Mouse (Mus musculus) erythroblast, embryonic 14.5 days (primary cell): ENCODE results near the gene Eif2ak4.

Source experiments
- GATA1 ChIP-seq: IDR thresholded peaks from 2 replicates; pipeline ENCODE4 v1.6.1; 2012; ENCODE audit warnings: low read length, inconsistent platforms, mixed read lengths
- TAL1 ChIP-seq: IDR thresholded peaks from 3 replicates; pipeline ENCODE4 v1.6.1; 2012; ENCODE audit warnings: low read length, inconsistent platforms, mixed read lengths

DNA sequence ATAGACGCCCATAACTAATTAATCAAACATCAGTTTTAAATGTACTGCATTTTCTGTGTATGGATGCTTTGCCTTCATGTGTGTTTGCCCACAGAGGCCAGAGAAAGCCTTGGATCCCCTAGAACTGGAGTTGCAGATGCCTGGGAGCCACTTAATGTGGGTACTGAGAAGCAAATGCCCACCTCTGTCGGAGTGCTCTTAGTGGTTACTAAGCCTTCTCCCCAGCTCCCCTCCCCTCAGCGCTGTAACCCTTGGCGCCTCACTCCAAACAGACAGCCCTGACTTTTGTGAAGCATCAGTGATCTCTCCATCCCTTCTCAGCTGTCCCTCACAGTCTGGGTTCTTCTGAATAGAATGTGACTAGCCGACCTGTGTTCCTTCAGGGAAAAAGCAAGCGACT, 110.1 kb downstream of the Eif2ak4 start:
- TF ChIP-seq GATA1 (no peak), TAL1 (no peak)
